Mouse (Mus musculus): ENCODE data around the gene Acvr2b. TPM values are rescaled to one million over a fixed set of nuclear protein-coding genes. Genes with fewer than 3 reads are reported as not detected.
"Not testable (repeated sequence)": the region's sequence is repeated elsewhere in the genome, so short reads cannot be mapped to it uniquely, and the experiment has no call there.

Gene Acvr2b
- polyA plus RNA-seq, 1 experiment from 2014 or later: 49.3 TPM

GRCm38 (mm10) chr9:119370770-119371169 is 31.1 kb upstream of the Acvr2b start:
- not testable (repeated sequence) for H3K4me3 ChIP-seq (replicated peaks; ENCODE audit: low read length); ATAC-seq (ENCODE audit: low FRiP score); H3K4me1 ChIP-seq (replicated peaks; ENCODE audit: control insufficient read depth, insufficient read depth, low read length); H3K36me3 ChIP-seq (replicated peaks; ENCODE audit: control insufficient read depth, insufficient read depth); H3K4me2 ChIP-seq (replicated peaks); DNase-seq (ENCODE audit: low spot score); H3K9ac ChIP-seq; H3K27me3 ChIP-seq (ENCODE audit: control insufficient read depth, insufficient read depth, low read length); H3K9me3 ChIP-seq (ENCODE audit: control insufficient read depth, low read length); H3K27ac ChIP-seq
- WGBS: 91% methylated on average over 4 of the region's 4 CpGs

- Histone ChIP-seq H3K4me1 (replicated peaks; ENCODE audit: control insufficient read depth, insufficient read depth, low read length) (no peaks in the 10 kb centered on the region), H3K36me3 (replicated peaks; ENCODE audit: control insufficient read depth, insufficient read depth) (no peaks in the 10 kb centered on the region), H3K9me3 (ENCODE audit: control insufficient read depth, low read length) (no peaks in the 10 kb centered on the region), H3K4me3 (replicated peaks; ENCODE audit: low read length) (no peak overlapping the region), H3K27me3 (ENCODE audit: control insufficient read depth, insufficient read depth, low read length) (no peaks in the 10 kb centered on the region), H3K9ac (no peak overlapping the region), H3K27ac (no peak overlapping the region), H3K4me2 (replicated peaks) (no peak overlapping the region)
- ATAC-seq (ENCODE audit: low FRiP score): no peak
- WGBS: 80% methylated on average over 4 of the region's 4 CpGs
- DNase-seq (ENCODE audit: low spot score): no peak
Measured at GRCm38 (mm10) chr9:119371251-119371650, 30.7 kb upstream of the Acvr2b start.

GRCm38 (mm10) chr9:119375008-119375407 is 26.9 kb upstream of the Acvr2b start:
- Histone ChIP-seq H3K9me3 (ENCODE audit: control insufficient read depth, low read length) (no peaks in the 10 kb centered on the region), H3K9ac (no peak overlapping the region), H3K4me2 (replicated peaks) (no peak overlapping the region), H3K4me1 (replicated peaks; ENCODE audit: control insufficient read depth, insufficient read depth, low read length) (no peaks in the 10 kb centered on the region), H3K4me3 (replicated peaks; ENCODE audit: low read length) (no peak overlapping the region), H3K27me3 (ENCODE audit: control insufficient read depth, insufficient read depth, low read length) (no peaks in the 10 kb centered on the region), H3K27ac (no peak overlapping the region), H3K36me3 (replicated peaks; ENCODE audit: control insufficient read depth, insufficient read depth) (no peaks in the 10 kb centered on the region)
- WGBS: 84% methylated on average over 3 of the region's 3 CpGs
- ATAC-seq (ENCODE audit: low FRiP score) (no peak), DNase-seq (ENCODE audit: low spot score) (no peak)

- WGBS: 68% methylated on average over 6 of the region's 6 CpGs
- Histone ChIP-seq H3K9me3 (ENCODE audit: control insufficient read depth, low read length) (no peaks in the 10 kb centered on the region), H3K9ac (no peak overlapping the region), H3K27me3 (ENCODE audit: control insufficient read depth, insufficient read depth, low read length) (no peaks in the 10 kb centered on the region), H3K4me1 (replicated peaks; ENCODE audit: control insufficient read depth, insufficient read depth, low read length) (no peaks in the 10 kb centered on the region), H3K27ac (no peak overlapping the region), H3K36me3 (replicated peaks; ENCODE audit: control insufficient read depth, insufficient read depth) (no peaks in the 10 kb centered on the region), H3K4me3 (replicated peaks; ENCODE audit: low read length) (no peak overlapping the region), H3K4me2 (replicated peaks) (no peak overlapping the region)
- ATAC-seq (ENCODE audit: low FRiP score): no peak
- DNase-seq (ENCODE audit: low spot score): no peak
Measured at GRCm38 (mm10) chr9:119375556-119375955, 26.4 kb upstream of the Acvr2b start.

GRCm38 (mm10) chr9:119378231-119378630 is 23.7 kb upstream of the Acvr2b start:
- WGBS: 90% methylated on average over 4 of the region's 4 CpGs
- no peaks in the 10 kb centered on the region for H3K36me3 ChIP-seq (replicated peaks; ENCODE audit: control insufficient read depth, insufficient read depth)
- H3K27me3 ChIP-seq (ENCODE audit: control insufficient read depth, insufficient read depth, low read length): no peaks in the 10 kb centered on the region
- H3K9ac ChIP-seq: no peak overlapping the region
- no peak overlapping the region for H3K27ac ChIP-seq
- DNase-seq (ENCODE audit: low spot score) (no peak), ATAC-seq (ENCODE audit: low FRiP score) (no peak)
- H3K4me2 ChIP-seq (replicated peaks): no peak overlapping the region
- H3K4me1 ChIP-seq (replicated peaks; ENCODE audit: control insufficient read depth, insufficient read depth, low read length): no peaks in the 10 kb centered on the region
- H3K4me3 ChIP-seq (replicated peaks; ENCODE audit: low read length): no peak overlapping the region
- no peaks in the 10 kb centered on the region for H3K9me3 ChIP-seq (ENCODE audit: control insufficient read depth, low read length)

GRCm38 (mm10) chr9:119382603-119383002 is 19.3 kb upstream of the Acvr2b start:
- no peaks in the 10 kb centered on the region for H3K36me3 ChIP-seq (replicated peaks; ENCODE audit: control insufficient read depth, insufficient read depth)
- H3K4me2 ChIP-seq (replicated peaks): no peak overlapping the region
- no peaks in the 10 kb centered on the region for H3K27me3 ChIP-seq (ENCODE audit: control insufficient read depth, insufficient read depth, low read length)
- H3K4me3 ChIP-seq (replicated peaks; ENCODE audit: low read length): no peak overlapping the region
- no peak overlapping the region for H3K9ac ChIP-seq
- H3K9me3 ChIP-seq (ENCODE audit: control insufficient read depth, low read length): no peaks in the 10 kb centered on the region
- 61% methylated on average over 6 of the region's 6 CpGs for WGBS
- H3K4me1 ChIP-seq (replicated peaks; ENCODE audit: control insufficient read depth, insufficient read depth, low read length): no peaks in the 10 kb centered on the region
- ATAC-seq (ENCODE audit: low FRiP score) (no peak), DNase-seq (ENCODE audit: low spot score) (no peak)
- H3K27ac ChIP-seq: no peak overlapping the region

GRCm38 (mm10) chr9:119388956-119389355 is 13.0 kb upstream of the Acvr2b start:
- ATAC-seq (ENCODE audit: low FRiP score) (no peak), DNase-seq (ENCODE audit: low spot score) (peak; percentile 32)
- Histone ChIP-seq H3K9me3 (ENCODE audit: control insufficient read depth, low read length) (no peaks in the 10 kb centered on the region), H3K36me3 (replicated peaks; ENCODE audit: control insufficient read depth, insufficient read depth) (no peaks in the 10 kb centered on the region), H3K9ac (no peak overlapping the region), H3K4me1 (replicated peaks; ENCODE audit: control insufficient read depth, insufficient read depth, low read length) (no peaks in the 10 kb centered on the region), H3K27me3 (ENCODE audit: control insufficient read depth, insufficient read depth, low read length) (no peaks in the 10 kb centered on the region), H3K27ac (no peak overlapping the region), H3K4me2 (replicated peaks) (no peak overlapping the region), H3K4me3 (replicated peaks; ENCODE audit: low read length) (no peak overlapping the region)
- 63% methylated on average over 5 of the region's 5 CpGs for WGBS

- no peak for ATAC-seq (ENCODE audit: low FRiP score)
- Histone ChIP-seq H3K27me3 (ENCODE audit: control insufficient read depth, insufficient read depth, low read length) (no peaks in the 10 kb centered on the region), H3K4me3 (replicated peaks; ENCODE audit: low read length) (no peak overlapping the region), H3K9ac (no peak overlapping the region), H3K4me1 (replicated peaks; ENCODE audit: control insufficient read depth, insufficient read depth, low read length) (no peaks in the 10 kb centered on the region), H3K9me3 (ENCODE audit: control insufficient read depth, low read length) (no peaks in the 10 kb centered on the region), H3K4me2 (replicated peaks) (no peak overlapping the region), H3K27ac (no peak overlapping the region), H3K36me3 (replicated peaks; ENCODE audit: control insufficient read depth, insufficient read depth) (no peaks in the 10 kb centered on the region)
- 98% methylated on average over 2 of the region's 2 CpGs for WGBS
- no peak for DNase-seq (ENCODE audit: low spot score)
Measured at GRCm38 (mm10) chr9:119390214-119390613, 11.7 kb upstream of the Acvr2b start.

GRCm38 (mm10) chr9:119394808-119395207 is 7.1 kb upstream of the Acvr2b start:
- H3K9ac ChIP-seq: no peak overlapping the region
- no peaks in the 10 kb centered on the region for H3K36me3 ChIP-seq (replicated peaks; ENCODE audit: control insufficient read depth, insufficient read depth)
- DNase-seq (ENCODE audit: low spot score) (no peak), ATAC-seq (ENCODE audit: low FRiP score) (no peak)
- H3K27ac ChIP-seq: no peak overlapping the region
- no peaks in the 10 kb centered on the region for H3K9me3 ChIP-seq (ENCODE audit: control insufficient read depth, low read length)
- no peak overlapping the region for H3K4me3 ChIP-seq (replicated peaks; ENCODE audit: low read length)
- 84% methylated on average over 1 of the region's 1 CpGs for WGBS
- no peak overlapping the region for H3K4me2 ChIP-seq (replicated peaks)
- no peaks in the 10 kb centered on the region for H3K4me1 ChIP-seq (replicated peaks; ENCODE audit: control insufficient read depth, insufficient read depth, low read length)
- H3K27me3 ChIP-seq (ENCODE audit: control insufficient read depth, insufficient read depth, low read length): no peaks in the 10 kb centered on the region

GRCm38 (mm10) chr9:119401351-119401750 is 567 bp upstream of the Acvr2b start:
- Histone ChIP-seq H3K27me3 (ENCODE audit: control insufficient read depth, insufficient read depth, low read length) (no peaks in the 10 kb centered on the region), H3K9ac (peak overlapping the region; percentile 100), H3K27ac (peak overlapping the region; percentile 99), H3K36me3 (replicated peaks; ENCODE audit: control insufficient read depth, insufficient read depth) (no peaks in the 10 kb centered on the region), H3K9me3 (ENCODE audit: control insufficient read depth, low read length) (no peaks in the 10 kb centered on the region), H3K4me2 (replicated peaks) (peak overlapping the region; percentile 91), H3K4me1 (replicated peaks; ENCODE audit: control insufficient read depth, insufficient read depth, low read length) (peaks cover 31% of the 10 kb centered on the region), H3K4me3 (replicated peaks; ENCODE audit: low read length) (peak overlapping the region; percentile 85)
- 4% methylated on average over 7 of the region's 7 CpGs for WGBS
- ATAC-seq (ENCODE audit: low FRiP score) (no peak; the same call in 1 of the 2 replicates), DNase-seq (ENCODE audit: low spot score) (no peak)
